Mouse (Mus musculus) gonadal fat pad, adult 2 months (tissue): Measurements from ENCODE around the gene Cdca4. TPM values are rescaled to one million over a fixed set of nuclear protein-coding genes. Genes with fewer than 3 reads are reported as not detected.
A peak's percentile ranks its signal among the peaks of the same experiment; 100 is the strongest.
"Not testable (repeated sequence)": the region's sequence is repeated elsewhere in the genome, so short reads cannot be mapped to it uniquely, and the experiment has no call there.

ENCODE experiments used
- DNase-seq: peaks from one replicate; pipeline ENCODE4 v3.0.0-alpha.2; 2012; ENCODE audit warnings: low read depth
- polyA plus RNA-seq: library from polyadenylated mRNA; depleted of rRNA; stranded (reverse); fragments of >200 nt; gene quantifications from 2 replicates; pipeline ENCODE4 v1.2.3, GENCODE M21; 2012

Cdca4 gene
- polyA plus RNA-seq, 1 experiment: 17.9 TPM

- DNase-seq: peak; percentile 87
Measured at GRCm38 (mm10) chr12:112822676-112823075, 6.5 kb downstream of the Cdca4 start.

- no peak for DNase-seq
Measured at GRCm38 (mm10) chr12:112821974-112822373, 7.2 kb downstream of the Cdca4 start.

GRCm38 (mm10) chr12:112821216-112821615 lies 8.0 kb downstream of the Cdca4 start:
- no peak for DNase-seq

GRCm38 (mm10) chr12:112820401-112820999 lies 8.7 kb downstream of the Cdca4 start:
- DNase-seq: no peak

- DNase-seq: no peak
Measured at GRCm38 (mm10) chr12:112819057-112819662, 10.1 kb downstream of the Cdca4 start.

- DNase-seq: not testable (repeated sequence)
Measured at GRCm38 (mm10) chr12:112816866-112817265, 12.4 kb downstream of the Cdca4 start.

GRCm38 (mm10) chr12:112816294-112816693 lies 12.9 kb downstream of the Cdca4 start:
- DNase-seq: no peak

- no peak for DNase-seq
Measured at GRCm38 (mm10) chr12:112814682-112815470, 14.3 kb downstream of the Cdca4 start.

GRCm38 (mm10) chr12:112813370-112813769 lies 15.9 kb downstream of the Cdca4 start:
- DNase-seq: no peak

- DNase-seq: no peak
Measured at GRCm38 (mm10) chr12:112810092-112810885, 18.9 kb downstream of the Cdca4 start.

GRCm38 (mm10) chr12:112809641-112810040 lies 19.6 kb downstream of the Cdca4 start:
- no peak for DNase-seq

GRCm38 (mm10) chr12:112808587-112809364 lies 20.4 kb downstream of the Cdca4 start, which contains the start of gene Clba1:
TSS of gene Clba1 (plus strand) at chr12:112808937.
- no peak for DNase-seq

- no peak for DNase-seq
Measured at GRCm38 (mm10) chr12:112808212-112808586, 21.0 kb downstream of the Cdca4 start.

- no peak for DNase-seq
Measured at GRCm38 (mm10) chr12:112807796-112808195, 21.4 kb downstream of the Cdca4 start.

- DNase-seq: no peak
Measured at GRCm38 (mm10) chr12:112806044-112806443, 23.2 kb downstream of the Cdca4 start.

- no peak for DNase-seq
Measured at GRCm38 (mm10) chr12:112804046-112804445, 25.2 kb downstream of the Cdca4 start.

GRCm38 (mm10) chr12:112802917-112803316 lies 26.3 kb downstream of the Cdca4 start:
- DNase-seq: no peak

- no peak for DNase-seq
Measured at GRCm38 (mm10) chr12:112801864-112802846, 27.1 kb downstream of the Cdca4 start, which contains the start of gene Ahnak2. TSS of gene Ahnak2 (minus strand) at chr12:112802657.

GRCm38 (mm10) chr12:112800476-112800875 lies 28.7 kb downstream of the Cdca4 start:
- DNase-seq: no peak
